Mouse (Mus musculus): ENCODE results near the gene Gan.

The Gan gene

DNA sequence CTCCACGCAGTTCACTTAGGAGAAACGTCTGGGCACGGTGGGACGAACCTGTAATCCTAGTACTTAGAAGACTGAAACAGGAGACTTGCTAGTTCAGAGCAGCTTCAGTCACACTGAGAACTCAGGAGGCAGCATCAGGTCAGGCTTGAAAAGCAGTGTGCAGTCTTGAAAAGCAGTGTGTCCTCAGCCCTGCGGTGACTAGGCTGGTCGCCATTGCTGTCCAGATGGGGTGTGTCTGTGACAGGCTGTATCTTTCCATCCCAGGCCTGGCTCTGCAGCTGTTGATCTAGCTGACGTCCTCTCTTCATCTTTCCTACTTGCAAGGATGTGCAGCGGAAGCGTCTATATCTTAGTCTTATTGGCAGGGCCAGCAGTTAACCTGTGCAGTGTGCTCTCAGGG lies 42.9 kb downstream of the Gan start:
- DNase-seq (ENCODE audit: low spot score in 2 of 2), result no peak

DNA sequence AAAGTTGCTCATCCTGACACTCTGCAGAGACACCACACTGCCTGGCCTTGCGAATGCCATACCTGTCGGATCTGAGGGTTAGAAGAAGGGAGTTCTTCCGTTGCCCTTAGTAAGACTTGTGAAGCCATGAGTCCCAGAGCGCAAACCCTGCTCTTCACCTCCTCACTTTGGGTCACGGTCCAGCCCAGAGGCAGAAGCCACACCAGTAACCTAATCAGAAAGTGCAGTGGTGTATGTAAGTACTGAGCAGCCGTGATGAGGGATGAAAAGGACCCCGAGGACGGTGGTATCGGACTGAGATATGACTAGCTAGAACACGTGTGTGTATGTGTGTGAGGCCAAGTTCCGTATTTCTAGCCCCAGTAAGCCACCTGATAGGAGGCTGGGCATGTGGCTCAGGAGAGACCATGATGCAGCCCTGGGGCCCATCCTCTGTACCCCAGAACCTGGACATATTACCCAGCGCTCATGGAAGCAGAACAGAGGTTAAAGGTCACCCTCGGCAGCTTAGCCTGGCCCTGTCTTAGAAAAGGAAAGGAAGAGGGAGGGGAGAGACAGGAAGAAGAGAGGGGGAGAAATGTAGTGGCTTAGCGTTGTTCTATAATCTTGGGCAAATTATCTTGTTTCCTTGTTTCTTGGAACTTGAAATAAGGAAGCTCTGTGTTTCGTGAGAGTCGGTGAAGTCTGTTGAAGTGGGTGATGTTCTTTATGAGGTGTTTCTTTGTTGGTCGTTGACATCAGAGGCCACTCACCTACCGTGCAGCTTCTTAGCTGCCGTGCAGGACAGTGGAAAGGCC lies 43.5 kb downstream of the Gan start:
- DNase-seq (ENCODE audit: low spot score in 2 of 2), result no peak

DNA sequence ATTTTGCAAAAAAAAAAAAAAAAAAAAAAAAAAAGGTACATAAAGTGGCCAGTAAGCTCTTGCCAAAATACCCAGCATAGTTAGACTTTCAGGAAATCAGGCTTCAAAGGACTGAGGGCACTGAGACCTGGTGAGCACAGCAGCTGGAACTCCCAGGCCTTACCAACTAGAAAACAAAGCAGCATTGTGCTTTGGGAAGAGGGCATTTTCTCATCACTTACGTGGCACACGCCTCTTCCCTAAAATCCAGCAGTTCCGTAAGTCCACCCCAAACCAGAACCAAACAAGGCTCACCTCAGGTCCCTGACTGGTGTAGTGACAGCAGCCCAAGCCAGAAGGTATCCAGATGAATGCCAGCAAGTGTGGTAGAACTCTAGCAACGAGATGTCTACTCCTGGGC lies 45.1 kb downstream of the Gan start:
- DNase-seq (ENCODE audit: low spot score in 2 of 2), result no peak

DNA sequence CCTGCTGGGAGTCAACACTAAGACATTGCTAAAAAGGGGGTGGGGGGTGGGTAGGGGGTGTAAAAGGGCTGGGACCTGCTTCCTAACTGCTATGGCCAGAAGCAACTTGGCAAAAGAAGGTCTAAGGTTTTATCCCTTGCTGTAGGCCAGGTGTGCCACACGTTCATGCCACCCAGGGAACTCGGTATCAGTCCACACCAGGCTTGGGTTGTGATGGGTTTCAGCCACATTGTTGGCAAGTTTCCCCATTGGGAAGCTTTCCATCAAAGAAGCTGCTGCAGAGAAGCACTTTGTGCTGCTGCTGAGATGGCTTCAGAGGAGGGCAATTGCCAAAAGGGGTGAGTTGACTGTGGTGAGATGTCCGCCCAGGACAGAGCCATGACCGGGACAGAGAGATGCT lies 47.9 kb downstream of the Gan start:
- DNase-seq (ENCODE audit: low spot score in 2 of 2), result no peak

DNA sequence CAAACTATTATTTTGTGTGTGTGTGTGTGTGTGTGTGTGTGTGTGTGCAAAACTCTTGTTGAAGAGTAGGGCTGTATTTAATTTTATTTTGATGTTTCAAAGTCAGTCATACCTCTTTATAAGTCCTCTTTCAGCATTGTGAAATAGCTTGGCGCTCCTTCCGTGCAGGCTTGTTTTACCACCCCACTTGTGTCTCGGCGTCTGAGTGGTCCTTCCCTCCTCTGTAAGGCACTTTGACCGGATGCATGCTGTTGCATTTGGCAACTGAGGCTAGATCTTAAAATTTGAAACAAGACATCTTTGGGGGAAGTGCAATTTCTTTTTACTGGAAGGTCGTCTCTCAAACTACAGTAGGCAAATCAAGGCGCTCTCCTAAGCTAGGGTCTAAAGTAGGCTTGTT lies 48.7 kb downstream of the Gan start:
- no peak for DNase-seq (ENCODE audit: low spot score in 2 of 2)

DNA sequence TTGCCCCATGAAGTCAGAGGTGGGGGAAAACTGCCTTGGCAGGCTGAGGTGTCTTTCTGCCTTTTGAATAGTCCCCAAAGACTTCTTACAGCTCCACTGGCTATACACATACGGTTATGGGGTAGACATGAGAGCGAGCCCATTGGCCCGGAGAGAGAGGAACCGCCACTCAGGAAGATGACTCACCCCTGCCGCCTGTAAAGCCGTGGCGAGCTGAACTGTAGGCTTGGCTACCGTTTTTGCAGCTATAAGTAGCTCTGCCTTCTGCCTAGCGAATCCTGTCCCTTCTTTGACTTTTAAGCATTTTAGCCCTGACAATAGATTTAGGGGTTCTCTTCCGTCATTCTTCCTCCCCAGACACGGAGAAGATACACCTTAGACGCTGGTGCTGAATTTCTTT lies 51.2 kb downstream of the Gan start:
- no peak for DNase-seq (ENCODE audit: low spot score in 2 of 2)

DNA sequence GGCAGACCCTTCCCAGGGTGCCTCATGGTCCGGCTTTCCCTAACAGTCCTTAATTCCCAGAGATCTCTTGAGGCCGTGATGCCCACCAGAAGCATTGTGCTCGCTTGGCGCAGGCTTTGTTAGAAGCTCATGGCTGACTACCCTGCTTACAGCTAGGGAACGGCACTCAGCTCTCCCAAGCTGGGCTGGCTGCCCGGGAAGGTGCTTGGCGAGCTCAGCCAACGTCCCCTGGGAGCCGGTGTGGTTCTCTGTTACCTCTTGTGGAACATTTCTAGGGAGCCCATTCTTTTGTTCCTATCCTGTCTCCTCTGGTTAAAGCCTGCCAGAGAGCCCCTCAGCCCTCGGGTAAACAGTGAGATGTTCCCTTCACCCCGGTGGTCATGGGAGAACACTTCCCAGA lies 54.2 kb downstream of the Gan start:
- DNase-seq (ENCODE audit: low spot score in 2 of 2), result no peak

DNA sequence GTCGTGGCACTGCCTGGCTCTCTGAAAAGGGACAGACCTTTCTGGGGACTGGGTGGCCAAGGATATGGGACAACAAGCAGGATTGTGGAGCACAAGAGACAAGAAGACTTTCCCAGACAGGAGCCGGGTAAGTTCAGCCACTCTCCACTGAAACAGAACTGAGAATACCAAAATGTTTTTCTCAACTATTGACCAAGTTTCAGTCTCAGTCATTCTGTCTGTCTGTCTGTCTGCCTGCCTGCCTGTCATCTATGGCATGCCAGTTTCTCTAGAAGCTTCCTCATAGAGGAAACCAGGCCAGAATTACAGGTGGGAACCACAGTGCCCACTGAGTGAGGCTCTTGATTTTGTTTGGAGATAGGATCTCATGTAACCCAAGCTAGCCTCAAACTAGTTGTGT lies 59.8 kb downstream of the Gan start:
- no peak for DNase-seq (ENCODE audit: low spot score in 2 of 2)

DNA sequence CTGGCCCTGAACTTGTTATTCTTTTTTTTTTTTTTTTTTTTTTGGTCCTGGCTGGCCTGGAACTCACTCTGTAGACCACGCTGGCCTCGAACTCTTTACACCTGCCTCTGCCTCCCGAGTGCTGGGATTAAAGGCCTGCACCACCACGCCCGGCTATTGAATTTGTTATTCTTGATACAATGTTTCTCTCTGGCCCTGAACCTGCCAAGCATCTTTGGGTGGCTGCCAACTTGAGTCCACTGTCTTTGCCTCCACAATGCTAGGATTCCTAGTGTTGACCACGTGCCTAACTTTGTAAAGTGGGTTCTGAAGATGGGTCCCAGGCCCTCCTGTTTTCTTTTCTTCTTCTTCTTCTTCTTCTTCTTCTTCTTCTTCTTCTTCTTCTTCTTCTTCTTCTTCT lies 64.5 kb downstream of the Gan start:
- DNase-seq (ENCODE audit: low spot score in 2 of 2), result no peak

DNA sequence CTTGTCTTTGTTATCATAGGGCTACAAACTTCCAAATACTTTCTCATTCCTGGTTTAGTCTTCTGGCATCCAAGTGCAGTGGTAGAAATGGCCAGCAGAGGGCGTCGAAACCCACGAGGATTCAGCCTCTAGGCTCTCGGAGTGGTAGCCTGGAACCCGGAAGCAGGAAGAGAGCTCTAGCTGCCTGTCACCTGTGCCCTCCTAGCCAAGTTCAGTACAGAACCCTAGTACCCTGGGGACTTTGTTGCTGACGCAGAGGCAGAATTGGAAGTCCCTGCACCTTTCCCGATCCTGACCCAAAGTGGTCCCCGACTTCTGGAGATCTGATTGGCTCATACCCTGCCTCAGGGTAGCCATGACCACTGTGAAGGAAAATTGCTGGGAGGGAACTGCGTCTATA lies 66.7 kb downstream of the Gan start:
- peak; percentile 77 to 78 for DNase-seq (ENCODE audit: low spot score in 2 of 2)

DNA sequence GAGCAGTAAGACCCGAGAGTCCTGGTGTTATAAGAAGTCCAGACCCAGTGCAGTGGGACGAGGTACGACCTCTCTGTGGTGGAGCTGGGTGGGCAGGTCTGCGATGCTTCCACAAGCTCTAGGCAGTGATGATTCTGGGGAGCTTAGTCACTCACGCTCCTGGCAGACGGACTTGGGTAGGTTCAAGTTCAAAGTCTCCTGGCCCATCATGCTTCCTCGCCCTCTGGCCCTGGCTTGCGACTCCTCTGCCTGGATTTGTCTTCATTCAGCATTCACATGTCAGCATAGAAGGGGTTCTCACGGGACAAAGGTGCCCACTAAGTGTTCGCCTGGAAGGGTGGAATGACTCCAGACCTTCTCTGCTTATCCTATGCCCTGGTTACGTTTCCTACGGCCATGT lies 68.4 kb downstream of the Gan start:
- no peak for DNase-seq (ENCODE audit: low spot score in 2 of 2)

DNA sequence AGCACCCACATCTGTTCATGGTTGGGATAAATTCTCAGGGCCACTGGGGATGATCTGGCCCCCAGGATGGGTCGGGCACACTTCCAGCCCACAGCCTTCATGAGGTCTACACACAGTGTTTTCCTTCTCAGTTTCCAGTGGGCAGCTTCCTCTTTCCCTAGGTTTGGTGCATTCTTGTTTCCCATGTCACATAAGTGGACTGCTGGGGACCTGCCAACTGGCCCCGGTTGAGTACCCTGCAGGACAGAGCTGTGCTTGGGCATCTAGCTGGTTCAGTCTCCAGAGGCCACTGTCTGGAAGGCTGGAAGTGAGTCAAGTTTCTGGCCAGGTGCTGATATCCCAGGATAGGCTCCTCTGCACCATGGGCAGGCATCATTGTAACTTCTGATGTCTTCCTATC lies 69.4 kb downstream of the Gan start:
- DNase-seq (ENCODE audit: low spot score in 2 of 2), result no peak

DNA sequence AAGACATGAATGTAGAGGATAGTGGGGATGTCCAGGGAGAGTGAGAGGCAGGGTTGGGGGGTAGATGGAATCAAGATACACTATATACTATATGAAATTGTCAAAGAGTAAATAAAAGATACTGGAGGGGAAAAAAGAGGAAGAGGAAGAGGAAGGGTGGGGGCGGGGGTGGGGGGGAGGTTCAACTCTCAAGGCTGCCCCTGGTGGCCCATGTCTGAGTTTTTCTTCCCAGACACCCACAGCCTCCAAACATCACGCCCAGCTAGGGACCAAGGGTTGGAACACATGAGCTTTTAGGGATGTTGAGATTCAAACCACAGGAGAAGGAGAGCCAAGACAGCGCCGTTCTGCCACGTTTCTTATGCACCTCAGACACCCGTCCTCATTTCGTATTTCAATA lies 75.3 kb downstream of the Gan start:
- no peak for DNase-seq (ENCODE audit: low spot score in 2 of 2)

DNA sequence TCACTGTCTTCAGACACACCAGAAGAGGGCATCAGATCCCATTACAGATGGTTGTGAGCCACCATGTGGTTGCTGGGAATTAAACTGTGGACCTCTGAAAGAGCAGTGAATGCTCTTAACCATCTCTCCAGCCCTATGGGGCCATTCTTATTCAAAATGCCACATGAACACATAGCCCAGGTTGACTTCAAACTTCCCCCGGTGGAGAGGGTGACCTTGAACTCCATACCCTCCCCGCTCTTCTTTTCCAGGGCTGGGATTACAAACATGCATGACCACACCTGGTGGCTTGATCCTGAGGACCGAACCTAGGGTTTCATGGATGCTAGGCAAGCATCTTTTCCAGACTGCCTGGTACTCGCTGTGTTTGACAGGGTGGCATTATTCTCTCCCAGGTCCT lies 78.6 kb downstream of the Gan start:
- no peak for DNase-seq (ENCODE audit: low spot score in 2 of 2)

DNA sequence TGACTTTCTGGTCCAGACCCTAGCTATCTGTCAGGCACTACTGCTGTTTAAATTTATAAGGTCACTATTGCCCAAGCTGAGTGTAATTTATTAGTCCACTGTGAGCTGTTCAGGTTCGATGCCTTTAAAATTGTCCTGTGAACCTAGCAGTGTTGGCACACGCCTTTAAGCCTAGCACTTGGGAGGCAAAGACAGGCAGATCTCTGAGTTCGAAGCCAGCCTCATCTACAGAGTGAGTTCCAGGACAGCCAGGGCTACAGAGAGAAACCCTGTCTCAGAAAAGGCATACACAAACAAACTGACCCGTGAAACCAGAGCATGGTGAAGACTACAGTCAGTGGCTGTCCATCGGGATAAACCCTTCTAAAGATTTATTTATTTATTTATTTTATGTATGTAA lies 82.4 kb downstream of the Gan start:
- DNase-seq (ENCODE audit: low spot score in 2 of 2), result no peak

DNA sequence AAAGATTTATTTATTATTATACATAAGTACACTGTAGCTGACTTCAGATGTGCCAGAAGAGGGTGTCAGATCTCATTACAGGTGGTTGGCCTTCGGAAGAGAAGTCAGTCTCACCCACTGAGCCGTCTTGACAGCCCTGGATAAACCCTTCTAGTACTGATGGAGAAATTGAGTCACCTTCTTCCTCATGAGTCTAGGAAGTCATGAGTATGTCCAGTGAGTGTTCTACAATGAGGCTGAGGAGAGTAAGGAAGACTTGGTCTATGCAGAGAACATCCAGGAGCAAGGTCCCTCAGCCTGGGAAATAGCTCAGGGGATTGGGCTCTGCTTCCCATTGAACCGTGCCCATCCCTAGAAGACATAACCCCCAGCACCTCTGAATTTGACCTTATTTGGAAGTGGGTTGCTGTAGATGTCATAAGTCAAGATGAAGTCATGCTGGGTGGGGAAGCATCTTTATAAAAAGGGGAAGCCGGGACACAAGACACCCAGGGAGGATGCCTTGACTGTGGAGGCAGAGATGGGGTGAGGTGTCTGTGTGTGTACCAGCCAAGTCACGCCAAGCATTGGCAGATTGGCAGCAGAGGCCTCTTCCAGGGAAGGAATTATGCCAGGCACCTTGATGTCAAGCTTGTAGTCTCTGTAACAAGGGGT lies 83.0 kb downstream of the Gan start:
- no peak for DNase-seq (ENCODE audit: low spot score in 2 of 2)

DNA sequence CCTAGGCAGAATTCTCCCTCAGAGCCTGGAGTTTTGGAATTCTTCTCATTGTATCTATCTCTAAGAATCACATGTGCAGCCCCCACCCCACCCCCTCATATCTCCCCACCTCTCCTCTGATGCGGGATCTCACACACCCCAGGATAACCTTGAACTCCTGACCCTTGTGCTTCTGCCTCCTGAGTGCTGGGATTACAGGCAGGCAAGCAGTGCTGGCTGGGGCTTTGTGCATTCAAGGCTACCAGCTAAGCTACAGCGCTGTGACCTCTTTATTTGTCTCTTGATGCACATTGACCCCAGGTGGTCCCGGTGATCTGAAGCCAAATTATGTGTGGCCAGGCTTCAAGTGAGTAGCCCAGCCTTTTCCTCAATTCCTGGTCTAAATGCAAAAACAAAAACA lies 83.9 kb downstream of the Gan start:
- DNase-seq (ENCODE audit: low spot score in 2 of 2), result no peak

DNA sequence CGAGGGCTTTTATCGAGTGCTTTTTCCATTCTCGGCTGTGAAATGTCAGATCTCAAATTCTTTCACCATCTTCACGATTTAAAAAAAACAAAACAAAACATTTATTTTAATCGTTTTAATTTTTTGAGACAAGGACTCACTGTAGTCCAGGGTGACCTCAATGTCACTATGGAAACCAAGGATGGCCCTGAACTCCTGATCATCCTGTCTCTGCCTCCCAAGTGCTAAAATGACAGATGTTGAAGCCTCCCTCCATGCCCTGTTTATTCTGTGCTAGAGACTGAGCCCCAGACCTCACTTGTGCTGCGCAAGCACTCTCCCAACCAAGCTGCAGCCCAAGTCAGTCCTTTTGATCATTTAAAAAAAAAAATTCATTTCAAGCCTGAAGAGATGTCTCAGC lies 84.4 kb downstream of the Gan start:
- no peak for DNase-seq (ENCODE audit: low spot score in 2 of 2)

DNA sequence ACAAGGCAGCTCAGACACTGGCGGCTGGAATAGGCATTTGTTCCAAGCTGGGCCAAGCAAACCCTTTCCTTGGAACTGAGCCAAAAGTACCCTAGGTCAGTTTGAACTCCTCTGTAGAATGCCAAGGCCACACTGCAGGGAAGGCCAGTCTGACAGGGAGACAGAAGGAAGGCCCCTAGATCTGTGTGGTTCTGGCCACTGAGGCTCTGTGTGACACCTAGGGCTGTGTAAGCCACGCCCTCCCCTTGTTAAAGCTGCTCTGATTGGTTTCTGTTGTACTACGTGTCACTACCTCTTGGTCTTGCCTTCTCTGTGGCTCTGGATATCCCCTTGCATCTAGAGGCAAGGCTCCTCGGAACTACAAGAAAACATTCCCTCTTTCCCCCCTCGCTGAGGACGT lies 86.7 kb downstream of the Gan start:
- DNase-seq (ENCODE audit: low spot score in 2 of 2), result no peak

DNA sequence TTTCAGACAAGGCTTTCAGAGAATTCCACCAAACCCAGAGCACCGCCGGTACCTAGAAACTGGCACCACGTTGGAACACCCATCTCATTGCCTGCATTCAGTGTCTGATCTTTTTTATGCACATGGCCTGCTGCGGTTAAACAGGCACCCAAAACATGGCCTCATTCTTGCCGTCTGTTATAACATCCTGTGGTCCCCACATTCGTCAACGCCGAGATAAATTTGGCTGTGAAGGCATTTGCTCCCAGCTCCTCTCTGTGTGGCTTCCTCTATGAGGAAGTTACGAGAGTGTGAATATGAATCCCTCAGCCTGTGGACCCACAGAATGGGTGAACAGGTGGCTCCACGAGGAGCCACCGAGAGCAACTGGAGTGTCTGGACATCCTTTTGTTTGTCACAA lies 90.4 kb downstream of the Gan start:
- DNase-seq (ENCODE audit: low spot score in 2 of 2), result no peak

DNA sequence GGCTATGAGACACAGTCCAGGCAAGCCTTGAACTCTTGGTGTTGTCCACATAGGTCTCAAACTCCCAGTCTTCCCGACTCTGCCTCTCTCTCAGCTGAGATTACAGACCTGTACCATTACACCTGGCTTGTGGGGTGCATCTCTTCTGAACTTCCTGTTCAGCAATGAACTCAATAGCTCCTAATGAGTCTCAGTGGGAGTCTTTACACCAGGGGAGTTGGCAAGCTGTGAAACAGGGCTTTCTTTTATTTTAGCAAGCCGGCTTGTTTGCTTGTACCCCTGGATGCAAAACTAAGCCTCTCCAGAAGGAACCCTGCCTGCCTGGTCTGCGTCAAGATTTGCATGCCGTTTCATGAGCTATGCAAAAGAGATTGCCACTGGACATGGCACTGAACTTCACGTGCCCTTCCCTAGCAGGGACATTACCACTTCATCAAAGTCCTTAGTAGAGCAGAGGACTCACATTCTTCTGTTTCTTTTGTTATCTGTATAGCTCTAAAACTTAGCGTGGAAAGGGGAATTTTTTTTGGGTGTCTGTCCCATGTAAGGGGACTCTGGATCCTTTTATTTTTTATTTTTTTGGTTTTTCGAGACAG lies 93.2 kb downstream of the Gan start:
- no peak for DNase-seq (ENCODE audit: low spot score in 2 of 2)

DNA sequence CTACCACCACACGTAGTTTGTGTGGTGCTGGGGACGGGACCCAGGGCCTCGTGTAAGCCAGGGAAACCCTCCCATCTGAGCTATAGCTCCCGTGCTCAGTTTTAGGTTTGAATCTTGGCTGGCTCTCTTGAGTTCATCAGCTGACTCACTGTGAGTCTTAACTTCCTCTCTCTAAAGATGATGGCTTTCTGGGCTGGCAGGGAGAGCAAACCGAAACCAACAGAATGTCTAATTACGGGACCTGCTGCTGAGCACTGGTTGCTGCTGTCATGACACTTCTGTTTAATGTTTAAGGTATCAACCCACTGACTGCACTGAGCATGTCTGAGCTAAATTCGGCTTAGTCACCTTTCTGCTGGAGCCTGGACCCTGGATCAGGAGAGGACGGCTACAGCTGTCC lies 94.7 kb downstream of the Gan start:
- DNase-seq (ENCODE audit: low spot score in 2 of 2), result no peak

Data from urinary bladder, adult 18-20 months (tissue).